Mouse (Mus musculus): ENCODE measurements around the gene Bcar3.

Bcar3 gene

GRCm38 (mm10) chr3:122336030-122336429 is 42.1 kb downstream of the Bcar3 start:
- no peak for DNase-seq (ENCODE audit: low spot score)

- no peak for DNase-seq (ENCODE audit: low spot score)
Observed at GRCm38 (mm10) chr3:122337992-122338391, 44.1 kb downstream of the Bcar3 start.

- no peak for DNase-seq (ENCODE audit: low spot score)
Observed at GRCm38 (mm10) chr3:122338897-122339296, 45.0 kb downstream of the Bcar3 start.

DNA sequence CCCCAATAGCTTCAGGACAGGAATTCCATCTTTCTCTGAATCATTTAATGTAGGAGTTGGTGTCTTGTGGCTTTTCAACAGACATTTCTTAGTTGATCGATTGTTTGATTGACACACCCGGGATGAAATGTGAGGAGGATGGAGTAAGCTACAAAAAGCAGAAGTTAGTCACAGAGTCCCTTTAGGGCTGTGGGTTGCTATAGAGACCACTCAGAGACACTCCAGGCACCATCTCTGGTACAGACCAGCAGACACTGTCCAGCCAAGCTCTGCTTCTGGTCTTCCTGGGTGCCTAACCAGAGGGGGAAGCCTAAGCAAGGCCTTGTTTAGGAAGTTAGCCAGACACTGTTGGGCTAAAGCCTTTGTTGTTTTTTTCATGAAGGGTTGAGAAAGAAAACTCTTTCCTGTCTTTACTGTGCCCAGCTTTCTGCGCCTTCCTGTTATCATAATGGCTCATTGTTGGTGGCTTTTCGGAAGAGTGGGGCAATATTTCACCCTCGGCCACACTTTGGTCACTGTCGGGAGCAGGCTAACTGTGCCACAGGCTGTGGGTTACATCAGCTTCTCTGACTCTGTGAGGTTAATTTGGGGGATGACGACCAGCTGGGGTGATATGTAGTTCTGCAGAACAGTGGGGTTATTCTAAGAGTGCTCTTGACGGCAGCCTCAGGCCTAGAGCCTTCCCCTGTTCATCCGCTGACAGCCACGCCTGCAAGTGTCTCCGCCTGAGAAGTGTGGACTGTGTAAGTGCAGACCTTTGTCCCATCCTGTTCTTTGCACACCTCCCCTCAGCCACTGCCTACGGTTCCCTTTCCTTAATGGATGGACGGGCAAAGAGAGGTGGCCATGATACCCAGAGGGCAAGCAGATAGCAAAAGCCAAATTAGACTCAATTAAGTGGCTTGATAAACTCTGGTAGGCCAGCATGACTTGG is 46.5 kb downstream of the Bcar3 start:
- no peak for DNase-seq (ENCODE audit: low spot score)

- no peak for DNase-seq (ENCODE audit: low spot score)
Observed at GRCm38 (mm10) chr3:122343437-122343853, 49.5 kb downstream of the Bcar3 start.

DNA sequence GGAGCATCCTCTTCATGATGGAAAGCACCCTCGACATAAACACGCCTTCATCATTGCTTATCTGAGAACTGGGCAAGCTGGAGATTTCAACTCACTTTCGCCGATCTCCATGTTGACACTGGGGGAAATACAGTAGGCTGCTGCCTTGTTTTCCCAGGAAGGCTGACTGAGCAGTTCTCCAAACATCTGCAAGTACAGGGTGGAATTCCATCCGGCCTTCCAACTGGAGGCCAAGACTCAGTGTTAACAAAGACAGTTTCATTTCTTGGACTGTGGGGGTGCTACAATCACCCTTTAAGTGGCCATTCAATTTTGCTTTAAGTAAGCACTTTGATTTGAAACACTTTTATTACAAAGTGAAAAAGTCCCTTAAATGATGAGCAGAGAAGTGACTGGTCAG is 50.4 kb downstream of the Bcar3 start:
- no peak for DNase-seq (ENCODE audit: low spot score)

- DNase-seq (ENCODE audit: low spot score), result no peak
Observed at GRCm38 (mm10) chr3:122345977-122346472, 52.1 kb downstream of the Bcar3 start.

DNA sequence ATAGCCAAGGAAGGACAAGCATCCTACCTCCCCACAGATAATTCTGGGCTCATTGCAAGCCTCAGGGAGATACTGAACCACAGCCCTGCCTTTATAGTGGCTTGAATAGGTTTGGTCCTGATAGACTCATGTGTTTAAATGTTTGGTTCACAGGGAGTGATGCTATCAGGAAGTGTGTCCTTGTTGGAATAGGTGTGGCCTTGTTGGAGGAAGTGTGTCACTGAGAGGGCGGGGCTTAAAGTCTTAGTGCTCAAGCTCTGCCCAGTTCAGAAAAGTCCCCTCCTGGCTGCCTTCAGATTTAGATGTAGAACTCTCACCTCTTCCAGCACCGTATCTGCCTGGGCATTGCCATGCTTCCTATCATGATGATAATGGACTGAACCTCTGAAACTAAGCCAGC is 52.7 kb downstream of the Bcar3 start:
- no peak for DNase-seq (ENCODE audit: low spot score)

DNA sequence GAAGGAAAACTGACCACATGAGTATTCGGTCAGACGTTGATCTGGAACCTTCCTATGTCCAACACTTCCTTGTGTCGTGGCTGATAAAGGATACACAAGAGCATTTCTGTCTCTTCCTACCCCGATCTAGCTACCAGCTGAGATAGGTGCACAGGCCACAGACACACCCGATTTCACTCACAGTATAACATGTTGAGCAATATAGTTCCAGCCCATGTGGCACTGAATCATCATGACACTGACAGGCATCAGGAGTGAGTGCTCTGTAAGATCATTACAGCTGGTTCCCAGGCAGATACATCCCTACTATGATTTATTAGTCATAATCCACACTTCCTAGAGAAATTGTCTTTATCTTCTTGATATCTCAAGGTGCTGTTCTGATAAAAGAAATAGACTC is 54.7 kb downstream of the Bcar3 start:
- DNase-seq (ENCODE audit: low spot score), result no peak

- DNase-seq (ENCODE audit: low spot score), result no peak
Observed at GRCm38 (mm10) chr3:122352801-122353200, 58.9 kb downstream of the Bcar3 start.

- DNase-seq (ENCODE audit: low spot score), result no peak
Observed at GRCm38 (mm10) chr3:122359426-122359825, 65.5 kb downstream of the Bcar3 start.

DNA sequence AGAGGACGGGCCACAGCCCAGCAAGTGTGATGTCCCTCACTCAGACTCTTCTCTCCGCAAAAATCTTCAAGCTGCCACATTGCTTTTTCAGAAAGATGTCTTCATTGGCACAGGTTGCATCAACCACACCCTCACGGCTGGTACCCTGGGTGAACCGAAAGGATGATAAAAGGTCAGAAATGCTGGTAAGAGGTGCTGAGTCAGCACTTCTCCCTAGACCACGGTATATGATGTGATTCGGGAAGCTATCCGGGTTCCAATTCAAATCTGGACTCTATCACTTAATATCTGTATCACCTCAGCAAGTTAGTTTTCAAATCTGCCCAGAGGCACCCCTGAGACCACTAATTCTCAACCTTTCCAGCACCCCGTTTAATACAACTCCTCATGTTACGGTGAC is 66.0 kb downstream of the Bcar3 start:
- DNase-seq (ENCODE audit: low spot score), result no peak

DNA sequence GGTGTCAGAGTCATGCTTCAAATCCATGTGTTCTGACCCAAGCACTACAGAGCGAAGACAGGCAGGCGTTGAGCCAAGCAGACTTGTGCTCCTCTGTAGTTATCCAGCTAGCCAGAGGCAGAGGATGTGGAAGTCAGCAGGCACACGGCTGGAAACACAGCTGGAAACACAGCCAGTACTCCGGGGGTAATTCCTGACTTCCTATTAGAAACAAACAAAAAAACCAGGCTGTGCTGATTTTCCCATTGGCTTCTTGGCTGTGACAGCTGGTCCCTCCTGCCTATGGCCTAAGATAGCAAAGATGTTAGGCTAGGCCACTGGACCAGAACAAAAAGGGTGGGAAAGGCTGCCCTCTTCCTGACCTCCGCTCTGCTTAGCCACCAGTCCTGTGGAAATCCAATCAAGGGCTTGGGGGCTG is 66.8 kb downstream of the Bcar3 start:
- no peak for DNase-seq (ENCODE audit: low spot score)

DNA sequence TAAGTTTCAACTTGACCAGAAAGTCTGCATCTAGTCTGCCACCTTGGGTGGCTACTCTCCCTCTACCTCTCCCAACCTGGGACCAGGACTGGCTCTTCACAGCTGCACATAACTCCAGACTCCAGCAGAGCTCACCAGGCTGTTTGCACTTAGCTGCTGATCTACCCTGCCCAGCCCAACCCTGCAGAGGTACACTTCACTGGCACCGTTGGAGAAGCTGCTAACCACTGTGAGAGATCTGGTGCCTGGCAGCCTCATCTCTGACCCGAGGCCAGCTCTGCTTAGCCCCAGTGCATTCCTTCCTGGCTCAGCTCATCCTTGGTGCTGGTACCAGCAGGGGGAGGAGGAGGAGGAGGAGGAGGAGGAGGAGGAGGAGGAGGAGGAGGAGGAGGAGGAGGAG is 68.8 kb downstream of the Bcar3 start:
- peak; percentile 23 for DNase-seq (ENCODE audit: low spot score)

DNA sequence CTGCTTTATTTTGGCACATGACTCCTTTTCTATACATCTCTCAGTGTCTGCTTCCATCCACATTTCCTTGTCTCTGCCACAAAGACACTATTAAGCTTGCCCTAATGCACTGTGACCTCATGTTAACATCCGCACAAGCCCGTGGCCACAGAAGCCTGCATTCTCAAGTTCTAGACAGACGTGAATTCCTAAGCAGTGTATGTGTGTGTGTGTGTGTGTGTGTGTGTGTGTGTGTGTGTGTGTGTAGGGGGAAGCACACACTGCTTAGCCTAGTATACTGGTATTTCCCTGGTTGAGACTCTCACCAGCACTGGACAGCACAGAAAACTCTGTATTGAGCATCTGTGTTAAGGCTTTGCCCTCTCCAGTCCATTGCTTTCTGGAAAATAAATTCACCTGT is 70.6 kb downstream of the Bcar3 start:
- no peak for DNase-seq (ENCODE audit: low spot score)

DNA sequence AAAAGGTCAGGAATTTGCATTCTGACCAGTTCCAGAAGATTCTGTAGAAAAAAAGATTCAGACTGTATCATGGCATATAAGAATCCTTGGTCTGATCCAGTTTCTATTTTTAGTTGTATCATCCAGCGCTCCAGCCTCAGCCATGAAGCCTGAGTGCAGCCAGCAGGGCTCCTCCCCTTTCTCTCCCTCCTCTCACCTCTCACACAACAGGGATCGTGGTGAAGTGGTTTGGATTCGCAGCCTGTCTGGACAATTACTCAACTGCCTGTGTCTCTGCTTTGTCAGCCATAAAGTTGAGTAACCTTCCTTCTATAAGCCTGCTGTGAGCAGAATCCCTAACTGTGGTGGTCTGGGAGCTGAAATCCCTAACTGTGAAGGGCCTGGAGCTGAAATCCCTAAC is 71.4 kb downstream of the Bcar3 start:
- DNase-seq (ENCODE audit: low spot score), result peak; percentile 27

DNA sequence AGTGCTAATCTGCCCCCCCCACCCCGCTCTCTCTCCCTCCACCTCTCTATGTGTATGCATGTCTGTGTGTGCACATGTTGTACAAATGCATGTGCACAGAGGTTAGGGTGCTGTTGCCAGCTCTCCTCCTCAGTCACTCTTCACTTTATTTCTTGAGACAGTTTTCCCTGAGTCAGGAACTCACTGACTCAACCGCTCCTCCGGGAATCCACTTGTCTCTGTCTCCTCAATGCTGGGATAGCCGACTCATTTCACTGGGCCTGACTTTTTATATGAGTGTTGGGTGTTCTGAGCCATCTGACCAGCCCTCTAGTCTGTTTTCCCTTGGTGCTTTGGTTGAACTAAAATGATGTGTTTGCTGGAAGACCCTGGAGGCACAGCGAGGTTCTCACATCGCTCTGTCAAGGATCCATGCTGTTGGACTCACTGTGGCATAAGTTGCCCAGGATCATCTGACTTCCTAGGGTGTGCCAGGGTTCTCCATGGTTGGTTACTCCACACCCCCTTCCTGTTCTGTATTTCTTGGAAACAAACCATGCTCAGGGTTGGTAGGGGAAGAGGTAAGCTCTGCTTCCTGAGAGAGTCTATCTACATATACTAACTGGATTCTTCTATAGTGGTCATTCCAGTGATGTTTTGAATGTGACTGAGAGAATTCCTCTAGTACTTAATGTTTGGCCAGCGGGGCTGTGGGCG is 77.9 kb downstream of the Bcar3 start:
- no peak for DNase-seq (ENCODE audit: low spot score)

DNA sequence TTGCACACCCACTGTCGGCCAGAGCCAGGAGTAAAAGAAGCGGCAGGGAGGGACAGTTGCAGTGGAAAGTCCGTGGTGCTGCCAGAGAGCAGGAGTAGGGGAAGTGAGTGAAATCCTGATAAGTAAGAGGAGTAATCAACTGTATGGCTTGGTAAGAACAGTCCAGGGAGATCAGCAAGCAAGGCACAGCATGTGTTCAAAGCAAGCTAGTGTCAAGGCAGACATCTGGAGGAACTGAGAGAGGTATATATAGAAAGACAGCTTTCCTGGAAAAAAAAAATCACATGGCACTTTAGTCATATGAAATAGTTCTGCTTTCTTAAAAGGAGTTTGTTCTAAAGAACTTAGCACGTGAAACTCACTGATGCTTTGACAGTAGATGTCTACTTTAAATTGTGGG is 78.7 kb downstream of the Bcar3 start:
- DNase-seq (ENCODE audit: low spot score), result no peak

GRCm38 (mm10) chr3:122376011-122376410 is 82.1 kb downstream of the Bcar3 start:
- DNase-seq (ENCODE audit: low spot score), result no peak

DNA sequence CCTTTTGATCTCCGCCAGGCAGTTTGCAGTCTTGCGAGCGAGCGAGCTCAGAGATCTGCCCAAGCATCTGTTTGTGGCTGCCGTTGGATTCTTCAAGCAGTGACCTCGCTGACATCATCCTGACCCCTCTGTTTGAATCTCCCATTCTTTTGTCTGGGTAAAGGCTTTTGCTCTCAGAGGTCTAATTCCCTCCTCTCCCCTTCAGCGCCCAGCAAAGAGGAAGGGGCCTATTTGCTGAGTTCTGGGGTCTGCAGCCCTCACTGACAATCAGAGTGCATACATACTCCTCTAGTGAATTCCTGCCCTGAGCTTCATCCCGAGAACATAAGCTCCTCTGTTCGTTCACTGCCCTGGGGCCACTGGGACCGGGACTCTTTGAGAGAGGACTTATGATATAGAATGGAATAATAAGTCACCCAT is 82.5 kb downstream of the Bcar3 start:
- DNase-seq (ENCODE audit: low spot score), result no peak

- no peak for DNase-seq (ENCODE audit: low spot score)
Observed at GRCm38 (mm10) chr3:122376841-122377464, 83.0 kb downstream of the Bcar3 start.

DNA sequence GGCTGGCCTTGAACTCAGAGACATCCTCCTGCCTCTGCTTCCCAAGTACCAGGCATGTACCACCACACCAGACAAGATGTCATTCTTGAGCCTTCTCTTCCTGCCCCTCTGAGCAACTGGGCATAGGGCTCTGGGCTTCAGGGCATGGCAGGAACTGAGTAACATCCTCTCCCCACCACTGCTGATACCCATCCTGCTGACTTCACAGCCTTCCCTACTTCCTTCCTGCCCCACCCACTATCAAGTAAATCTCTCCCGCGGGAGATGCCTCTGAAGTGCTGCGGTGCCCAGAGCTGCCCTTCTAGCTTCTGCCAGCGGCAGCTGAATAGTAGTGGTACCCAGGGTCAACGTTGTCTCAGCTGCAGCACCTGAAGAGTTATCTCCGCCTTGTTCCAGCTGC is 84.7 kb downstream of the Bcar3 start:
- no peak for DNase-seq (ENCODE audit: low spot score)

DNA sequence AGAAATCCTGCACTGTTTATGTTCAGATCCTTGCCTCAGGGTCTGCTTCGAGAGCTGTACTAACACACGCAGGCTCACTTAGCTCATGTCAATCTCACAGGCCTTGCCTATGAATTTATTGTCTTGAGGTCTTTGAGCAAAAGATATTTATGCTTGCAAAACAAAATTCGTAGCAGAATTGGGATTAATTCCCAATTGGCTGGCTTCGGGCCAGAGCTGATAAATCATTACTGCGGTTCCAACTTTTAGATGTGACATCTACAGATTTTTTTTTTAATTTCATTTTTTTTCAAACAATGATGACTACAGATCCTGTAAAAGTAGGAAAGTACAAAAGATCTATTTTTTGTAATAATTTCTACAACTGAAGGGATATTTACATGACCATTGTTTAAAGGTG is 86.8 kb downstream of the Bcar3 start:
- no peak for DNase-seq (ENCODE audit: low spot score)
